Mouse (Mus musculus) liver, embryonic 14.5 days (tissue): ENCODE data around the gene Rrp1. TPM values are rescaled to one million over a fixed set of nuclear protein-coding genes. Genes with fewer than 3 reads are reported as not detected.
"Not testable (repeated sequence)": the region's sequence is repeated elsewhere in the genome, so short reads cannot be mapped to it uniquely, and the experiment has no call there.

Source experiments
- ATAC-seq: fragments of 200-750 bp; cut with Nextera tagmentation; 2 replicates; pipeline ENCODE4 v1.8.0; 2017; ENCODE audit warnings: moderate number of reproducible peaks, mild to moderate bottlenecking, moderate library complexity; ENCODE audit not compliant: insufficient read depth
- DNase-seq, 3 experiments: peaks; one replicate each; pipeline ENCODE4 v3.0.0-alpha.2; 2012 to 2013; ENCODE audit warnings: low read depth in 3 of 3, low spot score in 3 of 3
- H3K27ac ChIP-seq: fragments of 300-500 bp; sonication (generic); 2 replicates; pipeline ENCODE4 v1.5.1; 2014; ENCODE audit warnings: moderate library complexity, mild to moderate bottlenecking, control low read depth, inconsistent platforms
- H3K27me3 ChIP-seq: fragments of 300-500 bp; sonication (generic); 2 replicates; pipeline ENCODE4 v1.6.1; 2014; ENCODE audit warnings: mild to moderate bottlenecking, low read length, moderate library complexity; ENCODE audit not compliant: control insufficient read depth, insufficient read depth
- H3K36me3 ChIP-seq: fragments of 300-500 bp; sonication (generic); replicated peaks from 2 replicates; pipeline ENCODE4 v1.6.1; 2014; ENCODE audit warnings: low read depth; ENCODE audit not compliant: control insufficient read depth, insufficient read depth
- H3K4me1 ChIP-seq, 2 experiments: fragments of 200-500 bp in 1 of 2; fragments of 300-500 bp in 1 of 2; sonication (generic) in 1 of 2; replicated peaks; 2 replicates each; pipeline ENCODE4 v1.6.1; 2012 to 2014; ENCODE audit warnings: antibody characterized with exemption in 1 of 2, inconsistent platforms in 1 of 2, low read length in 1 of 2; ENCODE audit not compliant: control insufficient read depth in 2 of 2, insufficient read depth in 2 of 2
- H3K4me2 ChIP-seq: fragments of 300-500 bp; sonication (generic); 2 replicates; pipeline ENCODE4 v1.6.1; 2014; ENCODE audit warnings: low read depth, mild to moderate bottlenecking, control low read depth, moderate library complexity
- H3K4me3 ChIP-seq, 2 experiments: fragments of 200-500 bp in 1 of 2; fragments of 300-500 bp in 1 of 2; sonication (generic) in 1 of 2; 2 replicates each; pipeline ENCODE4 v1.5.1; 2012 to 2014; ENCODE audit warnings: low read depth in 2 of 2, low read length in 2 of 2, mild to moderate bottlenecking in 2 of 2, control low read depth in 1 of 2, inconsistent platforms in 1 of 2, moderate library complexity in 1 of 2; ENCODE audit not compliant: insufficient read depth in 1 of 2
- H3K9ac ChIP-seq: fragments of 300-500 bp; sonication (generic); replicated peaks from 2 replicates; pipeline ENCODE4 v1.6.1; 2014; ENCODE audit warnings: mild to moderate bottlenecking, control low read depth, moderate library complexity
- H3K9me3 ChIP-seq: fragments of 300-500 bp; sonication (generic); 2 replicates; pipeline ENCODE4 v1.6.1; 2016; ENCODE audit warnings: low read length, mixed read lengths; ENCODE audit not compliant: control insufficient read depth
- CTCF ChIP-seq: IDR thresholded peaks from 2 replicates; pipeline ENCODE4 v1.5.1; 2016; ENCODE audit warnings: antibody characterized with exemption, low read depth, control low read depth
- EP300 ChIP-seq: IDR thresholded peaks from 2 replicates; pipeline ENCODE4 v1.6.1; 2016; ENCODE audit warnings: antibody characterized with exemption, low read depth
- WGBS: fragments of 180-500 bp; shearing (Covaris S2); extraction: QIAGEN DNeasy Blood & Tissue Kit; methylation state at CpG from one replicate; pipeline ENCODE4 v1.1.7; 2014; ENCODE audit not compliant: insufficient replicate concordance; 5-methylcytosine and 5-hydroxymethylcytosine counted together
- polyA plus RNA-seq, 2 experiments: library from polyadenylated mRNA; depleted of rRNA in 1 of 2; stranded (reverse) in 1 of 2; unstranded in 1 of 2; fragments of >200 nt; fragmentation: Nextera tagmentation in 1 of 2; extraction: Ambion mirVana in 1 of 2; gene quantifications; 2 replicates each; pipeline versions ENCODE4 v1.2.1 to v1.2.3; 2012 to 2014

Rrp1 gene
- polyA plus RNA-seq, 2 experiments: 69.7 to 79.8 TPM

GRCm38 (mm10) chr10:78418791-78419190 lies 5.9 kb upstream of the Rrp1 start:
- Histone ChIP-seq H3K9me3 (no peaks in the 10 kb centered on the region), H3K27ac (no peak overlapping the region), H3K9ac (no peak overlapping the region), H3K4me1 (no peaks in the 10 kb centered on the region), H3K27me3 (no peaks in the 10 kb centered on the region), H3K36me3 (no peaks in the 10 kb centered on the region), H3K4me3 (no peak overlapping the region), H3K4me2 (no peak overlapping the region)
- TF ChIP-seq EP300 (no peak), CTCF (no peak)
- DNase-seq (no peak), ATAC-seq (no peak)
- 63% methylated on average over 2 of the region's 2 CpGs for WGBS

GRCm38 (mm10) chr10:78417888-78418287 lies 5.0 kb upstream of the Rrp1 start:
- ATAC-seq: no peak
- Histone ChIP-seq H3K4me1 (no peaks in the 10 kb centered on the region), H3K4me3 (no peak overlapping the region), H3K27me3 (no peaks in the 10 kb centered on the region), H3K9me3 (no peaks in the 10 kb centered on the region), H3K9ac (no peak overlapping the region), H3K4me2 (no peak overlapping the region), H3K36me3 (no peaks in the 10 kb centered on the region), H3K27ac (no peak overlapping the region)
- WGBS: 52% methylated on average over 5 of the region's 5 CpGs
- no peak for TF ChIP-seq EP300
- no peak for TF ChIP-seq CTCF
- no peak for DNase-seq

- ATAC-seq, H3K36me3 ChIP-seq, H3K27me3 ChIP-seq, H3K9me3 ChIP-seq, DNase-seq, H3K9ac ChIP-seq, H3K4me3 ChIP-seq, H3K4me2 ChIP-seq, H3K4me1 ChIP-seq, H3K27ac ChIP-seq: not testable (repeated sequence)
- WGBS: 55% methylated on average over 3 of the region's 4 CpGs
Observed at GRCm38 (mm10) chr10:78414936-78415335, 2.1 kb upstream of the Rrp1 start.

GRCm38 (mm10) chr10:78413152-78413520 lies 293 bp upstream of the Rrp1 start:
- Histone ChIP-seq H3K9me3 (no peaks in the 10 kb centered on the region), H3K9ac (no peak overlapping the region), H3K4me2 (peak overlapping the region; percentile 88), H3K27me3 (no peaks in the 10 kb centered on the region), H3K27ac (no peak overlapping the region), H3K4me3 (peak overlapping the region; percentile 77 to 88), H3K4me1 (no peaks in the 10 kb centered on the region), H3K36me3 (peaks cover 18% of the 10 kb centered on the region)
- DNase-seq: no peak
- no peak for TF ChIP-seq EP300
- TF ChIP-seq CTCF: no peak
- no peak for ATAC-seq
- 34% methylated on average over 7 of the region's 7 CpGs for WGBS

- TF ChIP-seq CTCF (no peak), EP300 (no peak)
- WGBS: 12% methylated on average over 8 of the region's 8 CpGs
- peaks cover 22% of the 10 kb centered on the region for H3K36me3 ChIP-seq
- H3K27ac ChIP-seq: no peak overlapping the region
- no peaks in the 10 kb centered on the region for H3K9me3 ChIP-seq
- H3K27me3 ChIP-seq: no peaks in the 10 kb centered on the region
- peaks cover 3 to 8% of the 10 kb centered on the region in 2 experiments; a peak in 3 of 4 replicates for H3K4me1 ChIP-seq
- peak overlapping the region; percentile 88 for H3K4me2 ChIP-seq
- H3K4me3 ChIP-seq: peak overlapping the region; percentile 77 to 88
- ATAC-seq (no peak), DNase-seq (no peak)
- H3K9ac ChIP-seq: peak overlapping the region; percentile 88
Observed at GRCm38 (mm10) chr10:78411851-78412250, 992 bp downstream of the Rrp1 start.
